Mouse (Mus musculus) olfactory bulb, adult 2 months (tissue): ENCODE measurements at regions not wholly inside any gene's neighbourhood (a gene's known extent, or its start where the extent isn't known, plus 50 kb on each side); places are given as distances from the start of the nearest gene placed in this dataset.

Experiments
- CTCF ChIP-seq: fragments of 200-500 bp; IDR thresholded peaks from 2 replicates; pipeline ENCODE4 v1.5.1; 2012; ENCODE audit warnings: low read depth, mild to moderate bottlenecking, low read length, moderate library complexity; ENCODE audit not compliant: insufficient read depth
- POLR2A ChIP-seq: fragments of 200-500 bp; IDR thresholded peaks from 2 replicates; pipeline ENCODE4 v1.6.1; 2012; ENCODE audit warnings: mild to moderate bottlenecking, low read depth, low read length, moderate library complexity; ENCODE audit not compliant: insufficient read depth

DNA sequence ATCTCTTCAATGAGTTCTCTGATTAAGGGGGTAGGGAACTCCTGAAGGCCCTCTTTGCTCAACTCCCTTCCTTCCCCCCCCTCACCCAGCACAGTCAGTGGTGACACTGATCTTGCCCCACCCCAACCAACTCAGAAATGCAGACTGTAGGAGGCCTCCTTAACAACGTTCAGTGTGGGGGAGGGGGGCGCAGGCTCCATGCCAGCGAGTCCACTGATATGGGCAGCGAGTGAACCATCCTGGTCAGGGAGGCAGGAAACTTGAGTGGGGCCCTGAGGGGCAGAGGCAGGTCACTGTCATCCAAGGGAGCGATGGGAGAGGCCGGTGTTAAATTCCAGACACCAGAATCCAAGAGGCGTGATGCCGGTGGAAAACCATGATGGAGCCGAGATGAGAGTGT lies 70.5 kb upstream of the Calm2 start:
- TF ChIP-seq POLR2A (no peak), CTCF (no peak)
